In genomic region chr15:102108651-102109525, GRCm38 (mm10) we compare ENCODE assay signal across 8 mouse cellular contexts. TPM values are rescaled to one million over a fixed set of nuclear protein-coding genes. Genes with fewer than 3 reads are reported as not detected.
A peak's percentile ranks its signal among the peaks of the same experiment; 100 is the strongest.
DNase-seq lines count a peak whose midpoint lies in the region; ATAC-seq and TF ChIP-seq lines count a peak whose summit lies in the region.

No protein-coding gene starts in this region.

- peak; percentile 78 for DNase-seq in ES-E14 (ENCODE audit: low read depth, low spot score)
- DNase-seq in embryonic facial prominence, embryonic 14.5 days (ENCODE audit: low spot score), result peak; percentile 85
- DNase-seq in kidney, postnatal 4 days, result peak; percentile 87 to 91
- DNase-seq in retina, postnatal 7 days (ENCODE audit: low read depth, low spot score), result peak; percentile 66
- DNase-seq in yolk sac, embryonic 10.5 days (ENCODE audit: low spot score), result peak; percentile 67

- peaks cover 5 to 11% of the 10 kb centered on the region in 2 experiments; a peak in 3 of 4 replicates for H3K4me1 ChIP-seq in ES-E14 (ENCODE audit: control insufficient read depth in 2 of 2, insufficient read depth in 2 of 2, low read length in 2 of 2, poor library complexity in 1 of 2)
- no peaks in the 10 kb centered on the region for H3K4me1 ChIP-seq in bone marrow, adult 2 months (ENCODE audit: control insufficient read depth, insufficient read depth, low read length)
- H3K4me1 ChIP-seq in embryonic facial prominence, embryonic 14.5 days (ENCODE audit: control insufficient read depth, insufficient read depth, low read length), result peaks cover 20% of the 10 kb centered on the region
- peaks cover 30 to 58% of the 10 kb centered on the region in 2 experiments for H3K4me1 ChIP-seq in heart, embryonic 14.5 days (ENCODE audit: control insufficient read depth in 2 of 2, insufficient read depth in 2 of 2, low read length in 2 of 2)
- peaks cover 55% of the 10 kb centered on the region for H3K4me1 ChIP-seq in lung, embryonic 15.5 days

- H3K4me3 ChIP-seq in ES-E14 (ENCODE audit: insufficient read depth in 1 of 2, low read depth in 1 of 2, low read length in 2 of 2, poor library complexity in 1 of 2, severe bottlenecking in 1 of 2), result no peak overlapping the region
- H3K4me3 ChIP-seq in bone marrow, adult 2 months (replicated peaks; ENCODE audit: control insufficient read depth, low read depth, low read length), result no peak overlapping the region
- H3K4me3 ChIP-seq in embryonic facial prominence, embryonic 14.5 days (ENCODE audit: low read depth, low read length), result no peak overlapping the region
- no peak overlapping the region for H3K4me3 ChIP-seq in heart, embryonic 14.5 days (ENCODE audit: control insufficient read depth in 1 of 2, insufficient read depth in 1 of 2, low read depth in 1 of 2, low read length in 2 of 2)
- no peak overlapping the region for H3K4me3 ChIP-seq in lung, embryonic 15.5 days

- no peaks in the 10 kb centered on the region for H3K9me3 ChIP-seq in ES-E14 (ENCODE audit: control insufficient read depth, insufficient read depth, low read depth, low read length)
- H3K9me3 ChIP-seq in embryonic facial prominence, embryonic 14.5 days (ENCODE audit: control insufficient read depth, low read length), result no peaks in the 10 kb centered on the region
- H3K9me3 ChIP-seq in heart, embryonic 14.5 days (ENCODE audit: control insufficient read depth, low read length), result no peaks in the 10 kb centered on the region
- no peaks in the 10 kb centered on the region for H3K9me3 ChIP-seq in lung, embryonic 15.5 days

- in situ Hi-C loops in ES-E14 (cut with MboI; ENCODE audit: low sequenced_read_pairs in 2 of 2, unreplicated experiment in 2 of 2), result no loop called here

- peak; percentile 79 for TF ChIP-seq CTCF in bone marrow, adult 2 months (IDR thresholded peaks at IDR 0.05; ENCODE audit: control insufficient read depth, insufficient read depth, low read length)

- H3K9ac ChIP-seq in ES-E14 (ENCODE audit: insufficient read depth, low read depth, low read length, poor library complexity, severe bottlenecking), result no peak overlapping the region
- 0 out of 2 replicates have a peak overlapping the region, but pooled peaks have one; percentile 22 for H3K9ac ChIP-seq in embryonic facial prominence, embryonic 14.5 days (ENCODE audit: low read depth, low read length)
- H3K9ac ChIP-seq in heart, embryonic 14.5 days (ENCODE audit: low read length), result no peak overlapping the region
- H3K9ac ChIP-seq in lung, embryonic 15.5 days, result no peak overlapping the region

- WGBS in bone marrow, adult 2 months, result 45% methylated on average over 18 of the region's 18 CpGs
- 47% methylated on average over 18 of the region's 18 CpGs for WGBS in embryonic facial prominence, embryonic 14.5 days
- 52% methylated on average over 18 of the region's 18 CpGs for WGBS in heart, embryonic 14.5 days
- 49% methylated on average over 18 of the region's 18 CpGs for WGBS in lung, embryonic 15.5 days

- TF ChIP-seq POLR2A in bone marrow, adult 2 months (IDR thresholded peaks at IDR 0.05; ENCODE audit: borderline replicate concordance, control insufficient read depth, low read depth, low read length), result no peak

- no peak overlapping the region; the same call in 1 of the 2 replicates for H3K4me2 ChIP-seq in embryonic facial prominence, embryonic 14.5 days (ENCODE audit: low read depth, low read length)
- H3K4me2 ChIP-seq in heart, embryonic 14.5 days (ENCODE audit: low read length), result no peak overlapping the region
- H3K4me2 ChIP-seq in lung, embryonic 15.5 days, result no peak overlapping the region

- ATAC-seq in embryonic facial prominence, embryonic 14.5 days (ENCODE audit: low read depth), result peak; percentile 45
- 0 out of 2 replicates have a peak, but pooled peaks have one; percentile 5 for ATAC-seq in heart, embryonic 14.5 days (ENCODE audit: insufficient number of reproducible peaks, insufficient read depth, low FRiP score, low read depth)
- ATAC-seq in lung, embryonic 15.5 days (ENCODE audit: borderline replicate concordance, extremely low read depth, low FRiP score, low TSS enrichment), result no peak

- H3K36me3 ChIP-seq in ES-E14 (ENCODE audit: control insufficient read depth, insufficient read depth, low read length, poor library complexity, severe bottlenecking), result no peaks in the 10 kb centered on the region
- H3K36me3 ChIP-seq in embryonic facial prominence, embryonic 14.5 days (ENCODE audit: control insufficient read depth, insufficient read depth, low read length), result peaks cover 91% of the 10 kb centered on the region
- peaks cover 85% of the 10 kb centered on the region for H3K36me3 ChIP-seq in heart, embryonic 14.5 days (ENCODE audit: control insufficient read depth, insufficient read depth, low read length)
- peaks cover 82% of the 10 kb centered on the region for H3K36me3 ChIP-seq in lung, embryonic 15.5 days

- no peaks in the 10 kb centered on the region for H3K27me3 ChIP-seq in embryonic facial prominence, embryonic 14.5 days (replicated peaks; ENCODE audit: control insufficient read depth, insufficient read depth, low read length)
- H3K27me3 ChIP-seq in heart, embryonic 14.5 days (ENCODE audit: control insufficient read depth, insufficient read depth, low read length), result no peaks in the 10 kb centered on the region
- H3K27me3 ChIP-seq in lung, embryonic 15.5 days, result no peaks in the 10 kb centered on the region

- no peak overlapping the region for H3K27ac ChIP-seq in ES-E14 (ENCODE audit: insufficient read depth, low read depth, low read length, poor library complexity, severe bottlenecking)
- H3K27ac ChIP-seq in bone marrow, adult 2 months (ENCODE audit: control insufficient read depth, insufficient read depth, low read depth, low read length, poor library complexity), result no peak overlapping the region
- H3K27ac ChIP-seq in embryonic facial prominence, embryonic 14.5 days (replicated peaks; ENCODE audit: low read depth, low read length), result peak overlapping the region; percentile 24
- 0 out of 4 replicates have a peak overlapping the region, but pooled peaks of 1 of the 2 experiments have one; percentile 8 for H3K27ac ChIP-seq in heart, embryonic 14.5 days (replicated peaks in 1 of 2; ENCODE audit: control insufficient read depth in 1 of 2, insufficient read depth in 1 of 2, low read depth in 2 of 2, low read length in 2 of 2)
- H3K27ac ChIP-seq in lung, embryonic 15.5 days, result peak overlapping the region; percentile 43

TF ChIP-seq in ES-E14, 5 proteins besides CTCF, POLR2A, EP300 and RAD21:
- no peak for TF ChIP-seq HCFC1 (IDR thresholded peaks at IDR 0.05; ENCODE audit: borderline replicate concordance, insufficient read depth, low read length)
- TF ChIP-seq ZNF384 (IDR thresholded peaks at IDR 0.05; ENCODE audit: low read depth, low read length), result no peak
- 0 out of 2 replicates have a peak, but pooled peaks have one; percentile 27 for TF ChIP-seq MAFK (IDR thresholded peaks at IDR 0.05; ENCODE audit: insufficient read depth, low read depth, low read length)
TF ChIP-seq in ES-E14: peak in this region for 1.

RNA-seq across cellular contexts. Expression of gene Tns2, which starts 8.7 kb away (rescaled TPM):
- 4.5 and 4.9 TPM in 2 replicates for total RNA-seq in ES-E14 (2012; rRNA removed)
- 20.3 and 26.7 TPM in 2 replicates for polyA plus RNA-seq in bone marrow, adult 2 months (2011; ENCODE audit: insufficient read depth, insufficient read length, low replicate concordance, missing spikeins)
- polyA plus RNA-seq in embryonic facial prominence, embryonic 14.5 days (2014; fragmentation: Nextera tagmentation; extraction: Ambion mirVana), result 45.9 and 56.4 TPM in 2 replicates
- polyA plus RNA-seq in heart, embryonic 14.5 days (2014; fragmentation: Nextera tagmentation; extraction: Ambion mirVana), result 27.2 and 30.1 TPM in 2 replicates
- 47.6 and 54.5 TPM in 2 replicates for polyA plus RNA-seq in lung, embryonic 15.5 days (2015; fragmentation: Nextera tagmentation; extraction: Ambion mirVana)

RNA-seq across cellular contexts. Expression of gene Spryd3, which starts 27.1 kb away (rescaled TPM):
- total RNA-seq in ES-E14 (2012; rRNA removed), result 22.7 and 34.8 TPM in 2 replicates
- polyA plus RNA-seq in bone marrow, adult 2 months (2011; ENCODE audit: insufficient read depth, insufficient read length, low replicate concordance, missing spikeins), result 7.9 and 23.0 TPM in 2 replicates
- 19.2 TPM in 2 replicates for polyA plus RNA-seq in embryonic facial prominence, embryonic 14.5 days (2014; fragmentation: Nextera tagmentation; extraction: Ambion mirVana)
- polyA plus RNA-seq in heart, embryonic 14.5 days (2014; fragmentation: Nextera tagmentation; extraction: Ambion mirVana), result 12.0 and 12.4 TPM in 2 replicates
- polyA plus RNA-seq in lung, embryonic 15.5 days (2015; fragmentation: Nextera tagmentation; extraction: Ambion mirVana), result 18.8 and 20.5 TPM in 2 replicates

RNA-seq across cellular contexts. Expression of gene Igfbp6, which starts 35.3 kb away (rescaled TPM):
- total RNA-seq in ES-E14 (2012; rRNA removed), result 4.2 and 7.5 TPM in 2 replicates
- polyA plus RNA-seq in bone marrow, adult 2 months (2011; ENCODE audit: insufficient read depth, insufficient read length, low replicate concordance, missing spikeins), result not detected in 2 replicates
- 15.0 and 20.1 TPM in 2 replicates for polyA plus RNA-seq in embryonic facial prominence, embryonic 14.5 days (2014; fragmentation: Nextera tagmentation; extraction: Ambion mirVana)
- 6.5 and 7.7 TPM in 2 replicates for polyA plus RNA-seq in heart, embryonic 14.5 days (2014; fragmentation: Nextera tagmentation; extraction: Ambion mirVana)
- 12.3 and 16.8 TPM in 2 replicates for polyA plus RNA-seq in lung, embryonic 15.5 days (2015; fragmentation: Nextera tagmentation; extraction: Ambion mirVana)

RNA-seq across cellular contexts. Expression of gene Eif4b, which starts 35.3 kb away (rescaled TPM):
- 361 and 417 TPM in 2 replicates for total RNA-seq in ES-E14 (2012; rRNA removed)
- polyA plus RNA-seq in bone marrow, adult 2 months (2011; ENCODE audit: insufficient read depth, insufficient read length, low replicate concordance, missing spikeins), result 83.0 and 122 TPM in 2 replicates
- polyA plus RNA-seq in embryonic facial prominence, embryonic 14.5 days (2014; fragmentation: Nextera tagmentation; extraction: Ambion mirVana), result 123 and 141 TPM in 2 replicates
- polyA plus RNA-seq in heart, embryonic 14.5 days (2014; fragmentation: Nextera tagmentation; extraction: Ambion mirVana), result 70.8 and 78.0 TPM in 2 replicates
- polyA plus RNA-seq in lung, embryonic 15.5 days (2015; fragmentation: Nextera tagmentation; extraction: Ambion mirVana), result 118 and 121 TPM in 2 replicates

RNA-seq across cellular contexts. Expression of gene Soat2, which starts 41.4 kb away (rescaled TPM):
- 5.3 and 9.5 TPM in 2 replicates for total RNA-seq in ES-E14 (2012; rRNA removed)
- polyA plus RNA-seq in bone marrow, adult 2 months (2011; ENCODE audit: insufficient read depth, insufficient read length, low replicate concordance, missing spikeins), result 1.2 and 2.7 TPM in 2 replicates
- 0.17 and 0.63 TPM in 2 replicates for polyA plus RNA-seq in embryonic facial prominence, embryonic 14.5 days (2014; fragmentation: Nextera tagmentation; extraction: Ambion mirVana)
- polyA plus RNA-seq in heart, embryonic 14.5 days (2014; fragmentation: Nextera tagmentation; extraction: Ambion mirVana), result 0.20 and 0.32 TPM in 2 replicates
- 0.20 and 0.34 TPM in 2 replicates for polyA plus RNA-seq in lung, embryonic 15.5 days (2015; fragmentation: Nextera tagmentation; extraction: Ambion mirVana)

Comparison
In these comparisons a context has a peak if more than half of its experiments do, and no peak if none do; other contexts are left out.
1. H3K27ac ChIP-seq: peak in embryonic facial prominence, embryonic 14.5 days (single experiment) and lung, embryonic 15.5 days (single experiment); none in ES-E14 (single experiment) and bone marrow, adult 2 months (single experiment).
2. Peak in every context shown above with its lines, with median percentiles within 50 percentile points of each other: DNase-seq.